Mouse (Mus musculus) T-helper 1 cell (primary cell): ENCODE measurements around the gene Syndig1l.

Experiments used
- in situ Hi-C: fragments of 300-600 bp; cut with MboI, MseI; formaldehyde crosslinking; loops from one replicate; pipeline ENCODE4 v1.15.1; 2025; ENCODE audit warnings: high pct_unique_total_duplicates

Gene Syndig1l

GRCm38 (mm10) chr12:84674666-84675526, 23.7 kb downstream of the Syndig1l start:
- in situ Hi-C loops: no loop called here

- in situ Hi-C loops: no loop called here
Measured at GRCm38 (mm10) chr12:84671646-84672045, 27.0 kb downstream of the Syndig1l start.

- in situ Hi-C loops: no loop called here
Measured at GRCm38 (mm10) chr12:84670555-84670954, 28.1 kb downstream of the Syndig1l start.

- in situ Hi-C loops: loop anchor here (5.0 kb wide), 1 partner anchor 98 kb away; no protein-coding TSS in a partner anchor
Measured at GRCm38 (mm10) chr12:84653912-84654311, 44.7 kb downstream of the Syndig1l start.

- in situ Hi-C loops: loop anchor here (5.0 kb wide), 1 partner anchor 102 kb away; no protein-coding TSS in a partner anchor
Measured at GRCm38 (mm10) chr12:84650234-84650633, 48.4 kb downstream of the Syndig1l start.

- in situ Hi-C loops: loop anchor here (10.0 kb wide), 1 partner anchor 454 kb away; no protein-coding TSS in a partner anchor
Measured at GRCm38 (mm10) chr12:84640654-84641053, 58.0 kb downstream of the Syndig1l start, which contains the start of gene Vrtn. Gene Vrtn (plus strand): TSS chr12:84641019.

- in situ Hi-C loops: loop anchor here (10.0 kb wide), 1 partner anchor 455 kb away; no protein-coding TSS in a partner anchor
Measured at GRCm38 (mm10) chr12:84640253-84640652, 58.4 kb downstream of the Syndig1l start.

GRCm38 (mm10) chr12:84631867-84632266, 66.8 kb downstream of the Syndig1l start:
- in situ Hi-C loops: no loop called here
